Mouse (Mus musculus): ENCODE measurements around the gene Ccdc6.

DNA sequence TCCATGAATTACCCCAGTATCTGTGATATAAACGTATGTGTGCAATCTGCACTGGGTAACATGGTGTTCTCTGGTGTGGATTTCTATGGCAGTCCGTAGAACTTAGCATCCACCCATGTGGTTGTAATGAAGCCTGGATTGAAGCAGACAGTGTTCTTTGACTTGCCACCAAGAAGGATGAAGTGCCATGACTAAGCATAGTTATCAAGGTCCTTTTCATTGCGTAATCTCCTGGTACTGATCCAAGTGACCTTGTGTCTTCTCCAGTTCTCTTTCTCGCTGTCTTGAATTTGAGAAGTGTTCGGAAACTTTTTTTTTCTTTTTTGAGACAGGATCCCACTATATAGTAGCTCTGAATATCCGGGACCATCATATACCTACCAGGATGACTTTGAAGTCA lies 127.7 kb downstream of the Ccdc6 start:
- no peak for TF ChIP-seq GATA1 (IDR thresholded peaks at IDR 0.05; ENCODE audit: borderline replicate concordance, low read length)
- TF ChIP-seq FLI1 (IDR thresholded peaks at IDR 0.05; ENCODE audit: low read length): no peak
